22 mouse cellular contexts compared by ENCODE assay signal in genomic region chr11:118375461-118375860, GRCm38 (mm10). TPM values are rescaled to one million over a fixed set of nuclear protein-coding genes. Genes with fewer than 3 reads are reported as not detected.
DNase-seq lines count a peak whose midpoint lies in the region; ATAC-seq and TF ChIP-seq lines count a peak whose summit lies in the region.
"Had no signal": no experiment of that assay in that cellular context is flagged by ENCODE, and none has a peak within 500 bp of the region (broad histone marks: within the 10 kb centered on the region; RNA-seq: fewer than 3 reads in every experiment).

No protein-coding gene starts in this region.

- no peak overlapping the region for H3K4me3 ChIP-seq in heart, embryonic 11.5 days (ENCODE audit: low read depth, low read length)
- H3K4me3 ChIP-seq in limb, embryonic 14.5 days (replicated peaks; ENCODE audit: low read length), result no peak overlapping the region
- H3K4me3 ChIP-seq: forebrain, embryonic 10.5 days; forebrain, embryonic 13.5 days; heart, embryonic 12.5 days; heart, embryonic 15.5 days; hindbrain, embryonic 12.5 days; hindbrain, embryonic 15.5 days had no signal

- peaks cover 3% of the 10 kb centered on the region; the same call in 1 of the 2 replicates for H3K27me3 ChIP-seq in heart, embryonic 11.5 days (ENCODE audit: control insufficient read depth, insufficient read depth, low read length)
- no peaks in the 10 kb centered on the region for H3K27me3 ChIP-seq in limb, embryonic 14.5 days (ENCODE audit: control insufficient read depth, insufficient read depth, low read length)
- H3K27me3 ChIP-seq: forebrain, embryonic 13.5 days; hindbrain, embryonic 12.5 days; hindbrain, embryonic 15.5 days had no signal

- H3K9ac ChIP-seq in heart, embryonic 11.5 days (ENCODE audit: low read depth, low read length), result no peak overlapping the region
- H3K9ac ChIP-seq in limb, embryonic 14.5 days (ENCODE audit: low read depth, low read length, severe bottlenecking), result no peak overlapping the region
- H3K9ac ChIP-seq: forebrain, embryonic 13.5 days; heart, embryonic 12.5 days; heart, embryonic 15.5 days; hindbrain, embryonic 12.5 days; hindbrain, embryonic 15.5 days had no signal

- no peak for TF ChIP-seq POLR2A in limb, embryonic 14.5 days (IDR thresholded peaks at IDR 0.05; ENCODE audit: borderline replicate concordance, extremely low read depth, insufficient read depth, insufficient read length)

- H3K27ac ChIP-seq in heart, embryonic 11.5 days (ENCODE audit: low read depth, low read length), result no peak overlapping the region
- no peak overlapping the region for H3K27ac ChIP-seq in limb, embryonic 14.5 days (replicated peaks; ENCODE audit: low read depth, low read length)
- H3K27ac ChIP-seq: forebrain, embryonic 10.5 days; forebrain, embryonic 13.5 days; heart, embryonic 15.5 days; hindbrain, embryonic 12.5 days; hindbrain, embryonic 15.5 days had no signal

- no peaks in the 10 kb centered on the region for H3K36me3 ChIP-seq in heart, embryonic 11.5 days (ENCODE audit: control insufficient read depth, insufficient read depth, low read length)
- H3K36me3 ChIP-seq in limb, embryonic 14.5 days (ENCODE audit: control insufficient read depth, insufficient read depth, low read length), result no peaks in the 10 kb centered on the region
- H3K36me3 ChIP-seq: forebrain, embryonic 10.5 days; heart, embryonic 12.5 days; heart, embryonic 15.5 days; hindbrain, embryonic 12.5 days; hindbrain, embryonic 15.5 days had no signal

- DNase-seq in heart, adult 11 months, result peak; percentile 80
- peak; percentile 3 for DNase-seq in kidney, postnatal 10 days
- DNase-seq in kidney, adult 9 months, result no peak
- peak; percentile 4 for DNase-seq in urinary bladder, postnatal 10 days (ENCODE audit: low spot score)
- no peak for DNase-seq in urinary bladder, adult 2 months (ENCODE audit: low spot score)
- DNase-seq in limb, embryonic 14.5 days (ENCODE audit: low spot score), result no peak
- DNase-seq in cerebellum, adult 9-10 months, result no peak
- DNase-seq: adrenal gland, adult 8-10 months; cerebellum, adult 11-12 months; cerebellum, adult 8-10 months; gastrocnemius, postnatal 25 days; heart, adult 18-20 months had no signal

- no peaks in the 10 kb centered on the region for H3K9me3 ChIP-seq in heart, embryonic 11.5 days (replicated peaks; ENCODE audit: control insufficient read depth, low read length)
- no peaks in the 10 kb centered on the region for H3K9me3 ChIP-seq in limb, embryonic 14.5 days (ENCODE audit: control insufficient read depth, low read length)
- H3K9me3 ChIP-seq: forebrain, embryonic 10.5 days; forebrain, embryonic 13.5 days; heart, embryonic 12.5 days; heart, embryonic 15.5 days; hindbrain, embryonic 12.5 days; hindbrain, embryonic 15.5 days had no signal

- no peak for ATAC-seq in heart, embryonic 11.5 days (replicated peaks; ENCODE audit: insufficient number of reproducible peaks, low FRiP score, low TSS enrichment)
- ATAC-seq in limb, embryonic 14.5 days (ENCODE audit: low FRiP score, low read depth), result 0 out of 2 replicates have a peak, but pooled peaks have one; percentile 34
- ATAC-seq: activated CD4-positive, CD25-positive, alpha-beta regulatory T cell, adult 4 months; CD4-positive, CD25-positive, alpha-beta regulatory T cell, adult 4 months; forebrain, embryonic 13.5 days; forebrain, embryonic 16.5 days had no signal

- H3K4me1 ChIP-seq in heart, embryonic 11.5 days (ENCODE audit: control insufficient read depth, insufficient read depth, low read length), result peaks cover 5% of the 10 kb centered on the region
- H3K4me1 ChIP-seq in limb, embryonic 14.5 days (ENCODE audit: control insufficient read depth, insufficient read depth, low read length), result peaks cover 25% of the 10 kb centered on the region
- H3K4me1 ChIP-seq: heart, embryonic 12.5 days had no signal

- H3K4me2 ChIP-seq in heart, embryonic 11.5 days, result no peak overlapping the region
- no peak overlapping the region for H3K4me2 ChIP-seq in limb, embryonic 14.5 days (replicated peaks; ENCODE audit: low read depth, low read length, severe bottlenecking)
- H3K4me2 ChIP-seq: forebrain, embryonic 13.5 days; heart, embryonic 12.5 days; heart, embryonic 15.5 days; hindbrain, embryonic 12.5 days; hindbrain, embryonic 15.5 days had no signal

- WGBS in heart, embryonic 11.5 days (ENCODE audit: insufficient replicate concordance), result 86% methylated on average over 8 of the region's 8 CpGs
- 70% methylated on average over 8 of the region's 8 CpGs for WGBS in limb, embryonic 14.5 days

RNA-seq across cellular contexts. Expression of gene Timp2, which starts 19.9 kb away (rescaled TPM):
- polyA plus RNA-seq in heart, embryonic 11.5 days (2014; fragmentation: Nextera tagmentation; extraction: Ambion mirVana), result 46.0 and 50.8 TPM in 2 replicates
- 600 and 646 TPM in 2 replicates for polyA plus RNA-seq in urinary bladder, adult 2 months (2012; rRNA removed)
- 175 and 202 TPM in 2 replicates for polyA plus RNA-seq in limb, embryonic 14.5 days (2012; rRNA removed)
- 202 and 223 TPM in 2 replicates for polyA plus RNA-seq in limb, embryonic 14.5 days (2014; fragmentation: Nextera tagmentation; extraction: Ambion mirVana)

RNA-seq across cellular contexts. Expression of gene Lgals3bp, which starts 26.4 kb away (rescaled TPM):
- polyA plus RNA-seq in heart, embryonic 11.5 days (2014; fragmentation: Nextera tagmentation; extraction: Ambion mirVana), result 3.1 and 3.8 TPM in 2 replicates
- 154 and 187 TPM in 2 replicates for polyA plus RNA-seq in urinary bladder, adult 2 months (2012; rRNA removed)
- polyA plus RNA-seq in limb, embryonic 14.5 days (2012; rRNA removed), result 13.7 and 19.7 TPM in 2 replicates
- 8.2 and 8.7 TPM in 2 replicates for polyA plus RNA-seq in limb, embryonic 14.5 days (2014; fragmentation: Nextera tagmentation; extraction: Ambion mirVana)

RNA-seq across cellular contexts. Expression of gene Cep295nl, which starts 33.2 kb away (rescaled TPM):
- polyA plus RNA-seq in heart, embryonic 11.5 days (2014; fragmentation: Nextera tagmentation; extraction: Ambion mirVana), result 0.18 and 0.31 TPM in 2 replicates
- polyA plus RNA-seq in urinary bladder, adult 2 months (2012; rRNA removed), result 1.3 and 2.3 TPM in 2 replicates
- polyA plus RNA-seq in limb, embryonic 14.5 days (2012; rRNA removed), result 0.69 and 0.85 TPM in 2 replicates
- 1.3 and 1.6 TPM in 2 replicates for polyA plus RNA-seq in limb, embryonic 14.5 days (2014; fragmentation: Nextera tagmentation; extraction: Ambion mirVana)

RNA-seq across cellular contexts. Expression of gene Cant1, which starts 43.4 kb away (rescaled TPM):
- 16.0 and 17.1 TPM in 2 replicates for polyA plus RNA-seq in heart, embryonic 11.5 days (2014; fragmentation: Nextera tagmentation; extraction: Ambion mirVana)
- polyA plus RNA-seq in urinary bladder, adult 2 months (2012; rRNA removed), result 38.2 and 41.2 TPM in 2 replicates
- 47.7 and 61.8 TPM in 2 replicates for polyA plus RNA-seq in limb, embryonic 14.5 days (2012; rRNA removed)
- 29.3 and 35.3 TPM in 2 replicates for polyA plus RNA-seq in limb, embryonic 14.5 days (2014; fragmentation: Nextera tagmentation; extraction: Ambion mirVana)

RNA-seq across cellular contexts. Expression of gene C1qtnf1, which starts 52.5 kb away (rescaled TPM):
- 2.7 and 4.2 TPM in 2 replicates for polyA plus RNA-seq in heart, embryonic 11.5 days (2014; fragmentation: Nextera tagmentation; extraction: Ambion mirVana)
- polyA plus RNA-seq in urinary bladder, adult 2 months (2012; rRNA removed), result 31.7 and 38.1 TPM in 2 replicates
- 12.5 and 16.0 TPM in 2 replicates for polyA plus RNA-seq in limb, embryonic 14.5 days (2012; rRNA removed)
- 10.3 and 12.4 TPM in 2 replicates for polyA plus RNA-seq in limb, embryonic 14.5 days (2014; fragmentation: Nextera tagmentation; extraction: Ambion mirVana)
- polyA plus RNA-seq: activated CD4-positive, CD25-positive, alpha-beta regulatory T cell, adult 4 months; CD4-positive, CD25-positive, alpha-beta regulatory T cell, adult 4 months had no signal

Comparison
In these comparisons a context has a peak if more than half of its experiments do, and no peak if none do; other contexts are left out.
1. DNase-seq: peak in heart, adult 11 months (single experiment), kidney, postnatal 10 days (single experiment) and urinary bladder, postnatal 10 days (single experiment); none in kidney, adult 9 months (single experiment), urinary bladder, adult 2 months (single experiment), limb, embryonic 14.5 days (single experiment) and cerebellum, adult 9-10 months (single experiment).